Mouse (Mus musculus) adrenal gland, postnatal 36 days (tissue): ENCODE results near the gene Nbdy. TPM values are rescaled to one million over a fixed set of nuclear protein-coding genes. Genes with fewer than 3 reads are reported as not detected.

ENCODE experiments used
- DNase-seq, 2 experiments: peaks; one replicate each; pipeline ENCODE4 v3.0.0; 2021; ENCODE audit warnings: mixed read lengths in 1 of 2
- long read RNA-seq, 2 experiments: library from polyadenylated mRNA; stranded (forward); transcript quantifications; one replicate each; pipeline ENCODE4 v2.0.0; 2021; ENCODE audit warnings: borderline sequencing depth in 2 of 2
- total RNA-seq, 2 experiments: library from RNA; stranded (reverse); gene quantifications; 2 replicates each; pipeline ENCODE4 v1.2.3; 2021

Nbdy gene
- total RNA-seq, result 10 to 100 TPM; 68.0 to 69.1 TPM
- long read RNA-seq, experiment 1, transcript Nbdy-201 (4 exons, 788 nt), result major isoform, 39 of 53 reads
- long read RNA-seq, experiment 1, partial matches to known transcripts, result 0 of 53 reads
- long read RNA-seq, experiment 1, other reads (novel, unspliced or antisense), result 5 of 53 reads
- long read RNA-seq, experiment 2, transcript Nbdy-201 (4 exons, 788 nt), result major isoform, 20 of 22 reads
- long read RNA-seq, experiment 2, partial matches to known transcripts, result 0 of 22 reads
- long read RNA-seq, experiment 2, other reads (novel, unspliced or antisense), result 0 of 22 reads

GRCm38 (mm10) chrX:153723110-153723916 is at the start of gene Nbdy:
Gene Nbdy (plus strand): TSS chrX:153723590.
- peak; percentile 52 to 60 for DNase-seq

GRCm38 (mm10) chrX:153695782-153696395 is 27.5 kb upstream of the Nbdy start, which contains the start of gene Kctd12b:
Gene Kctd12b (minus strand): TSS chrX:153696391.
- DNase-seq, result peak; percentile 5 to 37

- no peak for DNase-seq
These were observed 22.9 kb upstream of the Nbdy start for GRCm38 (mm10) chrX:153700463-153700862.

- DNase-seq, result peak; percentile 15 to 37
These were observed 15.7 kb upstream of the Nbdy start for GRCm38 (mm10) chrX:153707735-153708134.

DNA sequence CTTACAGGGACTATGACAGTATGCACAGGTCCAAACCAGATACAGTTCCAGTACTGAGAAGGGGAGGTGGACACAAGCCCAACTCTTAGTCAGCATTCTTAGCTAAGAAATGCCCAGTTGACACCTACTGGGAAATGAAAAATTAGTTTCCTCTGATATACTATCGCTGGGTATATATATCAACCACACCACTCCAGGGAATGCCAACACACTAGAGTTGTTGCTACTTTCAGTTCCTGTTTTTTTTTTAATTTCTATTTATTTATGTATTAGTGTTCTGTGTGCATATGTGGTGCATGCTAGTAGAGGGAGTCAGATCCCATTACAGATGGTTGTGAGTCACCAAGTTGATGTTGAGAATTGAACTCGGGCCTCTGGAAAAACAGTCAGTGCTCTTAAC is 6.7 kb upstream of the Nbdy start:
- no peak for DNase-seq

GRCm38 (mm10) chrX:153719602-153720001 is 3.8 kb upstream of the Nbdy start:
- peak in 1 of 2 experiments; percentile 38 for DNase-seq

DNA sequence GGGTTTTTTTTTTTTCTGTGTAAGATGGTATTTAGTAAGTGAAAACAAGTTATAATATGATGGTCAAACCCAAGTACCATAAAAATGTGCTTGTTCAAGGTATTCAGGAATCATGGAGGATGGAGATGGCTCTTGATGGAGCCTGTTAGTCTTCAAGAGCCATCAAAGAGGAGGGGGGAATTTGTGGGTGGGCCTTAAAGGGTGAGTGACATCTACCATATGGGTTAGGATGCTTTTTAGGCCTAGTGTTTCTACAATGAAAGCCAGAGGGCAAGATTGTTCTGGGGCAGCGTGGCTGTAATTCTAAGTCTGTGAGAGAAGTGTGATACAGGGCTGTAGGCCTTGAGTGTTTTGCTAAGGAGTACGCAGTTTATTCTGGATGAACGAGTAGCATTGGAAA is 1.0 kb downstream of the Nbdy start:
- no peak for DNase-seq

DNA sequence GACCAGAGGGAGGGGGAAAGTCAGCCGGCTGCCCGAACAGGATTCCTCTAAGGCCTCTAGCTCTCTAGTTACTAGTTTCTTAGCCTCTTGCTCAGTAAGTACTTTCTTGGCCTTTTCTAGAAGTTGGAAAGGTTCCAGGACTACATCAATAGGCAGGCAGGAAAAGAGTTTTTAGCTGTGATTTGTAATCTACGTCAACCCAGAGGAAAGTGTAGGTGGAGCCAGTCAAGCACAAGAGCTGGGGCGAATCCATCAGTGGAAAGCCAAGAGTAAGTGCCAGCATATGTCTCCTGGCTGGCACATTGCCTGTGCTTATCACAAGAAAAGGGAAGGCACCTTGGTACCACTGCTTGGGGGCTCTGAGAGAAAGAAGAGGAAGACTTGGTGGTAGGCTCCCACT is 12.3 kb downstream of the Nbdy start:
- DNase-seq, result peak in 1 of 2 experiments; percentile 7

DNA sequence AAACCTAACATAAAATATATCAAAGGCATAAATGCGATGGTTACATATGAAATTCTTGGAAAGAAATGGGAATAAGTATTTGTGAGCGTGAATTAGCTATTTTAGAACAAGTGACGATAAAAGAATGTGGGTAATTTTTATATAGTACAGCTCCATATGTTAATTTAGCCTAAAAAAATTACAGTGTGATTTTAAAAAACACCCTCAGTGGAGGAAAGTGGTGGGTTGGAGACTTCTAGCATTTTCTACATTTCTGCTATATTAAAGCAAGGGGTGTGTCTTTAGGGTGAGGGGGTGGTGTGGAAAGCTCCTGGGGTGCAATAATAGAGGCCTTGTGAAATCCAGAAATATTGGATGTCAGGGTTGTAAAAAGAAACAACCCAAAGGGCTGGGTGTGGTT is 19.1 kb downstream of the Nbdy start:
- DNase-seq, result no peak

GRCm38 (mm10) chrX:153749230-153749629 is 25.8 kb downstream of the Nbdy start:
- no peak for DNase-seq

Other genes starting within 250 kb of the Nbdy start
- 10 to 100 TPM; 56.4 to 74.8 TPM for gene Ubqln2, start 225.4 kb upstream of the Nbdy start, total RNA-seq
- not detected for gene Cypt3, start 165.0 kb upstream of the Nbdy start, total RNA-seq
- 10 to 100 TPM in 1 of 2 experiments, 1 to 10 TPM in 1; 8.9 to 13.3 TPM for gene Kctd12b, start 27.2 kb upstream of the Nbdy start, total RNA-seq
- gene Spin2c, start 108.6 kb downstream of the Nbdy start, total RNA-seq, result under 1 TPM; 0.26 to 0.59 TPM